Mouse (Mus musculus) kidney, embryonic 16.5 days (tissue): ENCODE results near the gene Sfxn5. TPM values are rescaled to one million over a fixed set of nuclear protein-coding genes. Genes with fewer than 3 reads are reported as not detected.
A peak's percentile ranks its signal among the peaks of the same experiment; 100 is the strongest.

Experiments used
- ATAC-seq: fragments of 200-750 bp; cut with Nextera tagmentation; 2 replicates; pipeline ENCODE4 v1.8.0; 2017; ENCODE audit warnings: moderate TSS enrichment; ENCODE audit not compliant: low FRiP score, low TSS enrichment
- H3K27ac ChIP-seq: fragments of 300-500 bp; sonication (generic); 2 replicates; pipeline ENCODE4 v1.5.1; 2014; ENCODE audit warnings: low read length
- H3K27me3 ChIP-seq: fragments of 300-500 bp; sonication (generic); 2 replicates; pipeline ENCODE4 v1.6.1; 2014; ENCODE audit warnings: low read length, control low read depth, mixed read lengths; ENCODE audit not compliant: insufficient read depth
- H3K36me3 ChIP-seq: fragments of 300-500 bp; sonication (generic); 2 replicates; pipeline ENCODE4 v1.6.1; 2014; ENCODE audit warnings: low read length, control low read depth, mixed read lengths; ENCODE audit not compliant: insufficient read depth
- H3K4me1 ChIP-seq: fragments of 300-500 bp; sonication (generic); 2 replicates; pipeline ENCODE4 v1.6.1; 2014; ENCODE audit warnings: low read length, control low read depth, mixed read lengths; ENCODE audit not compliant: insufficient read depth
- H3K4me2 ChIP-seq: fragments of 300-500 bp; sonication (generic); replicated peaks from 2 replicates; pipeline ENCODE4 v1.6.1; 2014; ENCODE audit warnings: low read depth, low read length
- H3K4me3 ChIP-seq: fragments of 300-500 bp; sonication (generic); 2 replicates; pipeline ENCODE4 v1.5.1; 2014; ENCODE audit warnings: mild to moderate bottlenecking, low read length
- H3K9ac ChIP-seq: fragments of 300-500 bp; sonication (generic); replicated peaks from 2 replicates; pipeline ENCODE4 v1.6.1; 2014; ENCODE audit warnings: low read length
- H3K9me3 ChIP-seq: fragments of 300-500 bp; sonication (generic); 2 replicates; pipeline ENCODE4 v1.6.1; 2016; ENCODE audit warnings: low read length, control low read depth
- WGBS: fragments of 180-500 bp; shearing (Covaris S2); extraction: QIAGEN DNeasy Blood & Tissue Kit; methylation state at CpG from one replicate; pipeline ENCODE4 v1.1.7; 2014; 5-methylcytosine and 5-hydroxymethylcytosine counted together
- polyA plus RNA-seq: library from polyadenylated mRNA; unstranded; fragments of >200 nt; fragmentation: Nextera tagmentation; extraction: Ambion mirVana; gene quantifications from 2 replicates; pipeline ENCODE4 v1.2.1, GENCODE M21; 2015

The Sfxn5 gene
- polyA plus RNA-seq, 1 experiment from 2014 or later = 9.2 TPM

DNA sequence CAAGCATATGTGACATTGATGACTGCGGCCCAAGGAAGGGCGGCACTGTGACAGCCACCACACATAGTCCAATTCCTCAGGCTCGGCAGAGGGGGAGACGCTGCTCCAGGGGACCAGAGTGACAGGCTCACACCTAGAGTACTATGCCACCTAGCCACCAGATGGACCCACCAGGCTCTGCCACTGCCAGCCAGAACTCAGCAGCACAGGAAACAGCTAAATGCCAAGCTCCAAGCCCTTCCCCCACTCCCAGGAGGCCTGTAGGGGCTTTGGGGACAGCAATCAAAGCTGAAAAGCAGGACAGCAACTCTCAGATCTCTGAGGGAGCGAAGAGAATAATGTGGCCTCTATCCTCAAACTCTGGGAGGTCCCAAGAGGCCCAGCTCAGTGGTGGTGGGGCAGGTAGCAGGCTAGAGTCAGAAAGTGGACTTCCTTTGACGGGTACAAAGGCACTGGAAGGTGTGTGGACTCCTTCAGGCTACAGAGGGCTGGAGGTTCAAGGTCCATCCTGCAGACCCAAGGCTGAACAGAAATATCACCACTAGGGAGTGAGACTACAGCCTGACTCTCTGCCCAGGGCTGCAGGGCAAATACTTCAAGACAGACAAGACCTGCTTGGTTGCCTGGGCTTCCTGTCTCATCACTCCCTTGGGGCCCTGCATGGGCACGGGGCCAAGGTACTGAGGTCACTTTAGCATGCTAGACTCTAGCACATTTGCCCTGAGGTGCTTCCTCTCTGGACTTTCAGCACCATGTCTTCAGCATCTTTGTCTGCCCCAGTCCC is 37.6 kb downstream of the Sfxn5 start:
- no peaks in the 10 kb centered on the region for H3K27me3 ChIP-seq
- WGBS = 63% methylated on average over 7 of the region's 7 CpGs
- H3K9me3 ChIP-seq = 0 out of 2 replicates have a peak, but pooled peaks cover 5% of the 10 kb centered on the region
- no peak overlapping the region for H3K4me3 ChIP-seq
- H3K4me2 ChIP-seq = no peak overlapping the region
- peak; percentile 82 for ATAC-seq
- peak overlapping the region; percentile 9; the same call in 1 of the 2 replicates for H3K27ac ChIP-seq
- no peak overlapping the region for H3K9ac ChIP-seq
- H3K4me1 ChIP-seq = peaks cover 12% of the 10 kb centered on the region
- H3K36me3 ChIP-seq = 0 out of 2 replicates have a peak, but pooled peaks cover 3% of the 10 kb centered on the region

DNA sequence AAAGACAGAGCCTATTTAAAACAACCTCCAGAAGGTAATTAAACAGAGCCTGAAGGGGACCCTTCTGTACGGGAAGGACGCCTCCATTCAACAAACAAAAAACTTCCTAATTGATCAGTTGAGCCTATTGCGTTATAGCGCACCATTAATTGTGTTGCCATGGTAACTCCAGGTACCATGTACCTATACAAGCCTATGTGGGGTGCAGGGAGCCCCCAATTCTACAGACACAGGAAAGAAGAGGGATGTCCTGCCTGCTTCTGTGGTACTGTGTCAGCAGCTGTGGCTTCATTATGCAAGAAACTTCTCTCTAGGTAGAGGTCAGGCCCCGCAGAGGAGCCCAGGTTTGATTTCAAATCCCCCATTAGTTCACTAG is 39.2 kb downstream of the Sfxn5 start:
- 68% methylated on average over 5 of the region's 5 CpGs for WGBS
- no peak overlapping the region for H3K4me3 ChIP-seq
- H3K9me3 ChIP-seq = 0 out of 2 replicates have a peak, but pooled peaks cover 4% of the 10 kb centered on the region
- H3K4me1 ChIP-seq = peaks cover 12% of the 10 kb centered on the region
- H3K9ac ChIP-seq = no peak overlapping the region
- H3K27ac ChIP-seq = no peak overlapping the region
- H3K4me2 ChIP-seq = no peak overlapping the region
- H3K27me3 ChIP-seq = no peaks in the 10 kb centered on the region
- ATAC-seq = no peak
- H3K36me3 ChIP-seq = 0 out of 2 replicates have a peak, but pooled peaks cover 3% of the 10 kb centered on the region

DNA sequence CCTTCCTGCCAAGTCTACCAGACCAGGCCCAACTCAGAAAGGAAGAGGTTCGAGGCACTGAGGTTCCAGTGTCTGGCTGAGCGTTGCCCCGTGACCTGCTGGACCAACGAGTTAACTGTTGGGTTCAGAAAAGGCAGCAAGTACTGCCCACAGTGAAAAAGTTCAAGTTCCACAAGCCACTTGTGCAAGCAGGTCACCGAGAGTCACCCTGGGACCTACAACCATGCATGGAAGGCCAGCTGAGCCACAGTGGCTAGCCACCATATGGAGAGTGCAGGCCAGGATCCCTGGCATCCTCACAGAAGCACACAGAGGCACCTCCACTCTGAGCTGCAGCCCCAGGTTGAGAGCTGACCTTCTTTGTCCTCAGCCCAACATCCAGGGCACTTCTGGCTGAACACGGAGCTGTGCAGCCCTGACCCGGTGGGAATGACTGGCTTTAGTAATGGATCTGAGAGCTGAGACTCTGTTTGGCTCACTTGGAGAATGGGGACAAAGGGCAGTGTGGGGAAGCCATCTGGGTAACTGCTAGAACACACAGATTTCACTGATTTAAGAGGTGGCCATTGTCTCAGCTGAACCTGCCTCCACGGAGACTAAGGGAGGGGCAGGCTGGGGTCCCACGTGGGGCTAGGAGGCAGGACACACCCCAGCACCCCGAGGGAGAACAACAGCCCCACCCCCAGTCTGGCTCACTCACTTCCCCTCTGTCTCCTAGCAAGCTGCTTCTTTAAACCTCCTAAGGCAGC is 39.8 kb downstream of the Sfxn5 start:
- ATAC-seq = no peak
- H3K4me3 ChIP-seq = no peak overlapping the region
- no peaks in the 10 kb centered on the region for H3K27me3 ChIP-seq
- no peak overlapping the region for H3K27ac ChIP-seq
- H3K9ac ChIP-seq = no peak overlapping the region
- no peaks in the 10 kb centered on the region for H3K36me3 ChIP-seq
- H3K4me1 ChIP-seq = peaks cover 12% of the 10 kb centered on the region
- no peak overlapping the region for H3K4me2 ChIP-seq
- H3K9me3 ChIP-seq = no peaks in the 10 kb centered on the region
- 40% methylated on average over 10 of the region's 10 CpGs for WGBS

DNA sequence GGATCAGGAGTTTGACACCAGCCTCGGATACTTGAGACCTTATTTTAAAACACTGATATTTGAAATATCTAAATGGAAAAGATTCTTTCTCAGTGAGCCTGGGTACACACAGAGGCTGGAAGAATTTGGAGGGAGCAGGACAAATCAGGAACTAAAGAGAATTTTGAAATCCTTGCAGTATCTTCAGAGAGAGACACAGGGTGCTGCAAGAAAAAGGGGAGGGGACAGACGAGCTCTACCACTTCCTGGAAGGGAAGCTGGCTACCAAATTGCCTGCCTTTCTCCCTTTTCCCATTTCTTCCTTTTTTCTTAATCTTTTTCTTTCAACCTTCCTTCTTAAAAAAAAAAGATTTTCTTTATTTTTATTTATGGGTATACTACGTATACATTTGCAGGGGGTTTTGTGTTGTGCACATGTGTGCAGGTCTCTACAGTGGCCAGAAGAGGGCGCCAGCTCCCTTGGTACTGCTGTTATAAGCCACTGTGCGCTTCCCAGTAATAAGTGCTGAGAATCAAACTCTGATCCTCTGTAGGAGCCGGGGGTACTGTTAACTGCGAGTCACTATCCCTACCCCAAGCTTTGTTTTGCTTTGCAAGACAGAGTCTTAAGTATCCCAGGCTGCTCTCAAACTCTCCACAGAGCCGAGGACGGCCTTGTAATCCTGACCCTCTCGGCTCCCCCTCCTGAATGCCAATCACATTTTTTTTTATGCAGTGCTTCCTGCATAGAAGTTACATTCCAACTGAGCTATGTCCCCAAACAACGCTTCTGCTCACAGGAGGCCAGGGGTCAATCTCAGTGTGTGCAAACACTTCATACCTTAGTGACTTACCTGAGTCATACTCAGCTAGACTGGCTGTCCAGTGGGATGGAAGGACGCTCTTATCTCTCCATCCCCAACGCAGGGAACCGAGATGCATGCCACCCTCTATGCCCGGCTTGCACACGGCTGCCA is 42.1 kb downstream of the Sfxn5 start:
- Histone ChIP-seq H3K4me1 (peaks cover 11% of the 10 kb centered on the region), H3K36me3 (no peaks in the 10 kb centered on the region), H3K27me3 (no peaks in the 10 kb centered on the region), H3K4me2 (no peak overlapping the region), H3K9ac (no peak overlapping the region), H3K9me3 (no peaks in the 10 kb centered on the region), H3K27ac (no peak overlapping the region), H3K4me3 (no peak overlapping the region)
- no peak for ATAC-seq
- WGBS = 88% methylated on average over 16 of the region's 16 CpGs

DNA sequence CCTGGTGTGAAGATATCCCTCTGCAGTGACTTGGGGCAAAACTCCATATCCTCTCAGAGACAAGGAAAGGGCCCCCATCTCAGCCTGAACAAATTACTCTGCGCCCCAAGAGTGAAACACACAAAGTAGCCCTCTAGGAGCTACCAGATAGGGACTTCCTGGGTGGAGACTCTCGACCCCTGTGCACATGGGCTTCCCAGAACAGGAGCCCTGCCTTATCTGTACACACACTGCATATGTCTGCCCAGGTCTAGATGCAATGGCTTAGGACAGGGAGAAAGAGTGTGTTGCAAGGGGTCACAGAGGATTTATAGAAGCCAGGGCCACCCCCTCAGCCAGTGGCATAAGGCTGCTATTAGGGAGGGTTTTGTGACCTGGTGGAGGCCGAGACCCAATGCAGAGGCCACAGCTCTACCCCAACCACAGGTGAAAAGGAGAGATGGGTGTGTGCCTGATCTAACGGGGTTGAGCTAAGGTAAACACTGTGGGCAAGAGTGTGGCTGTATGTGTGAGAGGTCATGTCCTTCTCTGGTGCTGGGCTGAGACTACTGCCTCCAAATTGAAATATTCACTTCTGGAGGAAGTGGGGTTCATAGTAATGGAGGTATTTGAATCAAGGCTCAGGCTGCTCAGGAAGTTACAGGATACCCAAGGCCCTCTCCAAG is 44.9 kb downstream of the Sfxn5 start:
- no peaks in the 10 kb centered on the region for H3K4me1 ChIP-seq
- H3K36me3 ChIP-seq = no peaks in the 10 kb centered on the region
- no peak overlapping the region for H3K4me3 ChIP-seq
- H3K9me3 ChIP-seq = no peaks in the 10 kb centered on the region
- WGBS = 80% methylated on average over 4 of the region's 4 CpGs
- no peak for ATAC-seq
- H3K27ac ChIP-seq = no peak overlapping the region
- H3K9ac ChIP-seq = no peak overlapping the region
- H3K27me3 ChIP-seq = no peaks in the 10 kb centered on the region
- H3K4me2 ChIP-seq = no peak overlapping the region

DNA sequence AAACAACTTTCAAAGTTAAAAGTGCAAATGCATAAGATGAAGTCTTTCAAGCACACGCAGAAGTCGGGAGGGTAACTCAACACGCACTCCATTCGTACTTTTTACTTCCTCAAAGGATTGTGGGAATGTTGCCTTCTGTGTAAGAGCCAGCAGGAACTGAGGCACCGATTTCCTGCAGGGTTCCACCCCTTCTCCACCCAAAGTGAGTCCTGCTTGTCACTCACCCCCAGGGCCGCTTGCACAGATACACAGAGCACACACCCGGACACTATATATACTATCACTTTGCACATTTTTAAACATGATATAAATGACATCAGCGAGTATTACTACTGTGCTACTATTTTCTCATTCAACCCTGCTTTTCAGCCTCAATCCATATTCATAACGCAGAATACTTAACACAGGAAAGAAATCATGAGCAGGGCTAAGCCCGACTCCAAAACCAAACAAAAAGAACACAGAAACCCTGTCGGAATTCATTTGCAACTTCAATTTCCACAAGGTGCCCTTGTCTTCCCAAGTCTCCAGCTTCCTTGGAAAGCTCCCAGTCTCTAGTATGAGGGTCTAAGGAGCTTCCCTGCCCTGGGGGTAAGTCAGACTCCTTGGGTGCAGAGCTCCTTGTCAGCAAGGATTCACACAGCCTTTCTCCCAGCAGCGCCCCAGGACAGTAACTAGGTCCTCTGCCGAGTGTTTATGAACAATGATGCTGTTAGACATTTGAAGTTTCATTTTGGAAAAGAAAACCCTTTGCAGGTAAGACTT is 46.8 kb downstream of the Sfxn5 start:
- WGBS = 81% methylated on average over 13 of the region's 13 CpGs
- Histone ChIP-seq H3K27ac (no peak overlapping the region), H3K9ac (no peak overlapping the region), H3K4me1 (no peaks in the 10 kb centered on the region), H3K4me2 (no peak overlapping the region), H3K9me3 (no peaks in the 10 kb centered on the region), H3K27me3 (no peaks in the 10 kb centered on the region), H3K36me3 (no peaks in the 10 kb centered on the region), H3K4me3 (no peak overlapping the region)
- ATAC-seq = no peak

DNA sequence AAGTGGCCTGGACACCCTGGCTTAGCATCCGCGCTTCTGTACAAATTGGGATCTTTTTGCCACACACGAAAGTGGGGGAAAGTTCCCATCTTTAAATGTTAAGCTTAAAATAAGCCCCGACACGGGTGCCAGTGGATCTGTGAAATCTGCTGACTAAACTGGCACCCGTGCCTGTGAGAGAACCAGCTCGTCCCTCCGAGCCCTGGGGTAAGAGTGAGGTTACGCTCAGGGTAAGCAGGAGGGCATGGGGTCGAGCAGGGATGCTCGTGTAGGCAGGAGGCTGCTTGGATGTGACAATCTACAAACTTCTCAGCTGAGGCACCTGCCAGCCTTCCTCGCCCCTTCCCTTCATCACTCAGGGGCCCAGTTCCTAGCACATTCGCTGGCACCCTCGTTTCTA is 52.4 kb downstream of the Sfxn5 start:
- Histone ChIP-seq H3K36me3 (no peaks in the 10 kb centered on the region), H3K27ac (no peak overlapping the region), H3K9me3 (no peaks in the 10 kb centered on the region), H3K4me2 (no peak overlapping the region), H3K4me1 (no peaks in the 10 kb centered on the region), H3K9ac (no peak overlapping the region), H3K4me3 (no peak overlapping the region), H3K27me3 (no peaks in the 10 kb centered on the region)
- 79% methylated on average over 14 of the region's 14 CpGs for WGBS
- ATAC-seq = no peak

DNA sequence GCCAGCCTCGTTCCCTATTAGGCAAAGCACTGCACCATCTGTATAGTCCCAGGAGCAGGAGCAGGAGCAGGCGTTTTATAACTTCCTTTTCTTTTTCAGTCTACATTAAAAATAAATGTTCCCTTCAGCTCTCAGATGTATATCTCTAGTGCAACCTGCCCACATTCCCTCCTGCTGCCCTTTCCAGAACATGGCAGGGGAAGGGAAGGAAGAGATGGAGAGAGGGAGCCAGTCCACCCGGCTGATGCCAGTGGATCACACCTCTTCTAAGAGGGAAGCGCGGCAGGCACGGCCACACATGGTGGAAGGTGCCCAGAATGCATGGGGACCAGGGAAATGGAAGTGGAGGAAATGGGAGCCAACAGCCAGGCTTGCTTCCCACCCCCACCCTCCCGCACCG is 56.7 kb downstream of the Sfxn5 start:
- Histone ChIP-seq H3K9ac (no peak overlapping the region), H3K4me3 (no peak overlapping the region), H3K4me2 (no peak overlapping the region), H3K27me3 (no peaks in the 10 kb centered on the region), H3K4me1 (0 out of 2 replicates have a peak, but pooled peaks cover 5% of the 10 kb centered on the region), H3K27ac (peak overlapping the region; percentile 56; the same call in 1 of the 2 replicates), H3K9me3 (no peaks in the 10 kb centered on the region), H3K36me3 (no peaks in the 10 kb centered on the region)
- ATAC-seq = no peak
- WGBS = 70% methylated on average over 6 of the region's 8 CpGs
